Mouse (Mus musculus) hindlimb bud, embryonic 11.5 days (tissue): ENCODE measurements around the gene Rab17.

ENCODE experiments used
- DNase-seq: peaks from one replicate; pipeline ENCODE4 v3.0.0-alpha.2; 2012; ENCODE audit warnings: low read depth, low spot score; ENCODE audit errors: extremely low spot score

Rab17 gene

DNA sequence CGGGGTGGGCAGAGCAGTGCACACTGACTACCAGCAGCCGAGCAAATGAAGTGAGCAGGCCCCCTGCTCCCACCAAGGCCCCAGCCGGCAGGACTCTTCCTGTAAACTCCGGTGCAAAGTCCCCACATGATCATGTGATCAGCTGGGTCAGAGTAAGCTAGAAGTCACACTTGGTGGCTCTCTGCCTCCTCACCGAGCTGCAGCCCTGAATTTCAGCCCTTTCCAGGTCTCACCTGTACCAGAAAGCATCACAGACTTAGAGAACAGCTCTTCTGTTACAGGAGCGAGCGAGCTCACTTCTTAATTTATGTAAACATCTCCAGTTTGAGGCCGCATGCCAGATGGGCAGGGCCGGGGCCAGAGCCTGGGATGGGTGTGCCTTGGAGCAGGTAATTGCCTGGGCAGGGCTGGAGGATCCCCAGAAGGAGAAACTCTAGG, at the start of gene Rab17:
TSS of gene Rab17 (minus strand) at position 315 of the 438 bp plus-strand sequence.
- no peak for DNase-seq

DNA sequence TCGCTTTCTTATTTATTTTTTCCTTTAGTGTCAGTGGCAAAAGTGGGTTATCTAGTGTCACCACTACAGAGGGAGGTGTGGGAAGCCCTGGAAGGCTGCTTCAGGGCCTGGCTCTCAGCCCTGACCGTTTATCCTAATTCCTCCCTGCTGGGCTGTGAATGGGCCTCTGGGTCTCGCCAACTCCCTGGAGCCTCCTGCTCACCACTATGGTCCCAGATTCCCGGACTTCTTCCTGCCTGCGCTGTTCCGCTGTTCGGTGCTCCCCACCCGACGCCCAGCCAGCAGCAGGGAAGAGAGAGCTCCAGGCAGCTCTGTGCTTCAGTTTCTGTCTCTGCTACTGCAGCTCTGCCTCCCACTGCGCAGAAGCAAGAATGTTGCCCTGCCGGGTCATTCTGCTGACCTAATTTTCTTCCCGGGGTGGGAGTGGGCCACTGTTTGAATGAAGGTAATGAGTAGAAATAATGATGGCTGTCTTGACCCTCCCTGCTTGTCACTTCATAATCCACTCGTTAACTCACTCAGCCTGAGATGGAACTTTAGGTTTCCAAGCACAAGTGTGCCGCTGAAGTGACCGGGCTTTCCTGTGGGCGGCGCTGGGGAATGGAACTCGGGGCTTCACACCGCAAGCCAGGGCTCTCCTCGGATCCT, 47.8 kb upstream of the Rab17 start:
- DNase-seq = no peak

DNA sequence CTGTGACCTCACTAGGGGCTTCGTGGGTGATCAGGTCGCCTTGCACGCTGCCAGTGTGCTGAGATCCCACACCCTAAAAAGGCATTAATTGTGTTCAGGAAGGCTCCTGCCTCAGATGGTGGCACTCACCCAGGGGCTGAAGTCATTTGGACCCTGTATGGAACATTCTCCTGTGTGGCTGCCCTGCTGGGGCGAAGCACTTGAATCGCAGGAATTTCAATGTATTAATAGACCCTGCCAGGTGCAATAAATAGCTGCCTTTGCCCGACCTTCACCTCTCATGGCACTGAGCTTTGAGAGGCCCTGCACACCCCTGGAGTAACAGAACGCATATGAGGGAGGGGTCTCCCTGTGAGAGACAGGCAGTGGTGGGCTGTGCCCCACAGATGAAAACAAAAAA, 46.1 kb upstream of the Rab17 start:
- DNase-seq = no peak

DNA sequence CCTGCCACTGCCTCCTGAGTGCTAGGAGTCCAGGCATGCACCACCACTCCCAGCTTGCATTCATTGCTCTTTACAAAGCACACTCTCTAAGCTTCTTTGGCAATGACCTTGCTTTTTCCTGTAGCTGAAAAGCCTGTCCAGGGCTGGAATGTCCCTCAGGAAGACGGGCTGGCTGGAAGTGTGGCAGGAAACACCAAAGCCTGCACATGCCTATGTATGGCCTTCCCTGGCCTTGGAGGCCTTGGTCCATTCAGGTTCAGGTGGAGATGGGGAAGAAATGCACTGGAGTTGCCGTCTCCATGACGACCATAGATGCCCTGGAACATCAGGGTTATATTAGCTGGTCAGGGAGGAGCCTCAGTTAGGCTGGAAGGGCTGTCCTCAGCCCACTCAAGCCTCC, 44.3 kb upstream of the Rab17 start:
- DNase-seq = no peak

DNA sequence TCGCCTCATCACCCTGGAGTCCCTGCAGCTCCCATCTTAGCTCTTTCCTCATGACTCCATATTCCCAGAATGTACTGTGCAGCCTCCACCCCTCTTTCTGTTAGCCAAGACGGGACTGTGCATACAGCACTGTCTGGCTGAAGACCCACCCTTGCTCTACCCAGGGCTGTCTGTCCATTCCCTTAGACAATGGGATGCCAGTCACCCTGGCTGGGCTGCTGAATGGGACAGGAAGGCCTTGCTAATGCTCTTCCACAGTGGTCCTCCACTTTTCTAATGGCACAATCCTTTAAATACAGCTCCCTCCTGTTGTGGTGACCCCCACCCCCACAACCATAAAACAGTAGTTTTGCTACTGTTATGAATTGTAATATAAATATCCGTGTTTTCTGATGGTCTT, 41.9 kb upstream of the Rab17 start:
- no peak for DNase-seq

DNA sequence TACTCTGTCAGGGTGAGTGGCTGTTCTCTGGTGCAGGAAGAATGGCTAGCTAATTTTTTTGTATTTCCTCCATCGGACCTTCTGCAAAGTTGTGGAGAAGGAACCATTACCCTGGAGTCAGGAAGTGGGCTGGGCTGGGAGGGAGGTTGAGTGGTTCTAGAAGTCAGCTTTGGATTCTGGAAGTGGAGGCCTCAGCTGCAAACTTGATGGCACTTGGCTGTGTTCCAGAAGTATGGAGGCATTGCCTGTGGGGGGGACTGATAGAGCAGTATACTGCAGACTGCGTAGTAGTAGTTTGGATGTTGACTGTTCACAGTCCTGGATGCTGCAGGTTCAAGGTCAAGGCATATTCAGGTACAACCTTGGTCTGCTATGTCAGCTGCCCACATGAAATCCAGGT, 41.3 kb upstream of the Rab17 start:
- no peak for DNase-seq

DNA sequence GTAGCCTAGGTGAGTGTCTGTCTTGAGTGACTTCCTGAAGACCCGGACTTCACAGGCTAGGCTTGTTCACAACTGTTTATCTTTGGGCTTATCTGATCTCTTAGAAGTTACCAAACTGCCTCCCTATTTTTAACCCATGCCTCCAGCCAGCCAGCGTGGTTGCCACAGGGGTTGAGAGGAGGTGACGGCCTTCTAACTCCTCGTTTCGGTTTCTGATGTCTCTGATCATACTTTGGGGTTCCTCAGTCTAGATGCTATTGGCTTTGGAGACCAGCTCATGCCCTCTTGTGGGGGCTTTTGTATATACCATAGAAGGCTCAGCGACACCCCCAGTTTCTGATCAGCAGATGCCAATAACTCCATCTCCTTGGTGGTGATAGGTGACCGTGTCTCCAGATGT, 40.8 kb upstream of the Rab17 start:
- DNase-seq = no peak

GRCm38 (mm10) chr1:91009266-91009665, 39.8 kb upstream of the Rab17 start:
- no peak for DNase-seq

DNA sequence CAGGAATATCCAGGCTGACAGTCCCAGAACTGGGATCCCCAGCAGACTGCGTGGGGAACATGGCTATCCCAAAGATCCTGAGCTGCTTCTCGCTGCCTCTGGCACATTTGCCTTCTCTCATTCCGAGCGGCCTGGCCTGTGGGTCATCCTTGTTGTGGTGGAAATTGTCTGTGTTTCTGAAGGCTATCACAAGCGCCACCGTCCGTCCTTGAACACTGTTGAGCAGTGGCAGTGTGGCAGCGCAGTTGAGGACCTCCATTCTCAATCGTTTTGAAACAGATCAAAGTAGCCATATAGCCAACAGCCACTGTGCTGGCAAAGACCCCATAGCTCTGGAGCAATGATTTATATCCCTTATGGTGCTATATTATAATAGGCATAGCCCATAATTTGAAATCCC, 39.3 kb upstream of the Rab17 start:
- no peak for DNase-seq

GRCm38 (mm10) chr1:91008147-91008682, 38.8 kb upstream of the Rab17 start:
- no peak for DNase-seq

DNA sequence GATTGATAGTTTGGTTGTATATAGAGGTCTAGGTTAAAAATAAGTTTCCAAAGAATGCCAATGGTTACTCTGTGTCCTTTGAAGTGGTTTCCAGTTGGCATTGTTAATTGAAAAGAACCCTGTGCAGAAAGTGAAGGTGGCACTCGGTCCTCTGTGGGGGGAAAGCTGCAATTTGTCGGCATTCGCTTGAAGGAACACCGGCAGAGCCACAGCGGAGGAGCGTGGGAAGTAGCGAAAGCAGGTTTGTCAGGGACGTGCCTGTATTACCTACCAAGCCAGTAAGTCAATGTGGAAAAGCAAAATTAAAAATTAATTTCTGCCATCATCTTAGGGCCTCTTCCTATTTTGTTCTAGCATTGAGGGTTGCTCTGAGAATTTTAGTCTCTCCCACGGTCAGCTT, 37.2 kb upstream of the Rab17 start:
- no peak for DNase-seq

DNA sequence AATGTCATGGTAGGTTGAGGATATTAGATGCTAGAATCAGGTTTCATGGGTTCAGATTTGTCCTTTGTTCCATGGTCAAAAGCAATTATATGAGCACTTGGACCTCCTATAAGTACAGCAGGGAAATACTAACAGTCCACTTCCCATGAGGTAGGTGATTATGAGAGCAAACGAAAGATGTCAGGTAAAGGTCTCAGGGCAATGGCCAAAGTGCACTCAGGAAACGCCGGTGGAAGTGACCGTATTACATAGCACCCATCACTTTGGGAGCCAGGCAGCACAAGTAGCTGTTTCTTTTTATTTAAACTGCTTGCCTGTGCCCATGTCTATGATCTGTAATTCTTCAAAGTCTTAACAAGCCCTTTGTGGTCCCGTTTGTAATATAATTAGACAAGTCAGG, 36.6 kb upstream of the Rab17 start:
- DNase-seq = no peak

DNA sequence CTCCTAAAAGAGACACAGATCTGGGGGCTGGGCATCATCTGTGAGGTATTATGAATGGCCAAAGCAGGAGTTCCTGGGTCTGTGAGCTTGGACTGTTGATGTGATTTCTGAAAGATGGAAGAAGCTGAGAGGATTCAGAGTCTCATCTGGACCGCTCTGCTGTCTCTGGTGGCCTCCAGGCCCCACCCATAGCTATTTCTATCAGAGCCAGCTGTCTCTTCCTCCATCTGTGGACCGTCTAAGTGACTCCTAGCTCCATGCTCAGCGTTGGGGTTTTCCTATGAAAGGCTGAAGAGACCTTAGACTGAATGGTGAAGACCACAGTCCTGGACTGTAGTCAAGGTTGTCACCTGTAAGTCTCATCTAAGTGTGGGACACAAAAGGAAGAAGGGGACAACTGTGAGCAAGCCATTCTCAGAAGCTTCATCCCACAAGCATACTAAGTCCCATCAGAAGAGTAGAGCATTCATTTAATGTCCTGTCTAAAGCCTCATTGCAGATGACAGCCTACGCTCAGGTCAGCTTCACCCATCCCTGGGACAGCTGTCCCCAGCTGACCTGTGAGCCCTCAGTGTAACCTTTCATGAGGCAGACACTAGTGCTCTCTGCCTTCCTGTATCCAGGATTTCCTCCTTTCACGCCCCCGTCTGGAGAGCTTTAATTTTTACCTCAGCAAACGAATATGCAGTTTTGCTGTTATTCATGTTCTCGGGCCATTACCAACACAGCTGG, 34.2 kb upstream of the Rab17 start:
- DNase-seq = no peak

GRCm38 (mm10) chr1:91002641-91003040, 33.2 kb upstream of the Rab17 start:
- no peak for DNase-seq

GRCm38 (mm10) chr1:91001871-91002539, 32.5 kb upstream of the Rab17 start:
- DNase-seq = no peak

GRCm38 (mm10) chr1:91001101-91001500, 31.6 kb upstream of the Rab17 start:
- DNase-seq = no peak

DNA sequence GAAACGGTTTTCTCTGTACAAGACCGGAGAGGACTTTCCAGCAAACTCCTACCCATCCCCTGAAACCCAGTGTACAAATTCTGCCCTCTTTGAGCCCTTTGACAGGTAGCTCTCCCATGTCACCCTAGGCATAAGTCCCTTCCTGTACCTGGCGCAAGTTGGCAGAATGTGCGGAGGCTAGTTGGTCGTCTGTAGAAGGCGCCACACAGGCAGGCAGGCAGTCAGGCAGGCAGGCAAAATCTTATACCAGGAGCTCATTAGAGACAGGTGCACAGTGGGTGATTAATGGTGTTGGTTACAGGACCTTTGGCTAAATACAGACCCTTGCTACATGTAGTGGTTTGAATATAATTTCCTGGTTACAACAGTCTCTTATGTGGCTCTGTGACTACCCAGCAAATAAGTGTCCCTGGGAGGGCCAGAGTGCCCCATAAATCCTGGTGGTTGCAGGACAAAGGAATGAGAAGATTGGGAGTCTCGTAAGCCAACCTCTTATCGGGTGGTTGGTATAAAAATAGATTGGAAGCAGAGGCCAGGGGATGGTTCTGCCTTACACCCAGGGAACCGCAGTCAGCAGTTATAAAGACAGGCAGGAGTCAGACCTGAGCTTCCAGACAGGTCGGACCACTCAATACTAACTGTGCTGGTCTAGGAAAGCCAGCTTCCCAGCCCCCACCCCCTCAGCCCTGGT, 30.6 kb upstream of the Rab17 start:
- DNase-seq = no peak

- DNase-seq = no peak
These were observed 29.6 kb upstream of the Rab17 start for GRCm38 (mm10) chr1:90998891-90999611.

GRCm38 (mm10) chr1:90998268-90998890, 28.9 kb upstream of the Rab17 start, which contains the start of gene Lrrfip1:
Lrrfip1 (plus strand) TSS chr1:90998737.
- no peak for DNase-seq

DNA sequence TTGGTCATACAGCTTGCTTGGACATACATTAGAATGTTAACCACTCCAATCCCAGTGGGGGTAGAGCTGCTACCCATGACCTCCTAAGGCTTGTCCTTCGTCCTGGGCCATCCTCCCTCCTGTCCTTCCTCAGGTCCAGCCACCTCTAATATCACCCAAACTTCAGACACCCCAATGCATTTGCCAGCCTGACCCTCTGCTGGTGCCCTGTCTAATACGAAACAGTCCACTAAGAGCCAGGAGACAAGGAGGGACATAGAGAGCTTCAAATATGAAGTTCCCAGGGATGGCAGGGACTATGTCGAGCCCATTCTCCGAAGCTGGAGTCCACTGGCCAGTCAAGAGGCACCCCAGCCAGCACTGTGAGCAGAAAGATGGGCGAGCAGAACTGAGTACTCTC, 28.2 kb upstream of the Rab17 start:
- no peak for DNase-seq
